Mouse (Mus musculus) kidney, adult 2 months (tissue): ENCODE results near the gene Islr.

ENCODE experiments used
- CTCF ChIP-seq: fragments of 200-500 bp; conservative IDR thresholded peaks from 2 replicates; pipeline ENCODE4 v1.5.1; 2011; ENCODE audit warnings: low read depth, mild to moderate bottlenecking, control low read depth, low read length, moderate library complexity, mixed read lengths; ENCODE audit not compliant: insufficient read depth, insufficient read length
- POLR2A ChIP-seq: fragments of 200-500 bp; IDR thresholded peaks from one replicate; pipeline ENCODE4 v1.6.1; 2011; ENCODE audit warnings: low read depth, low read length, control low read depth

DNA sequence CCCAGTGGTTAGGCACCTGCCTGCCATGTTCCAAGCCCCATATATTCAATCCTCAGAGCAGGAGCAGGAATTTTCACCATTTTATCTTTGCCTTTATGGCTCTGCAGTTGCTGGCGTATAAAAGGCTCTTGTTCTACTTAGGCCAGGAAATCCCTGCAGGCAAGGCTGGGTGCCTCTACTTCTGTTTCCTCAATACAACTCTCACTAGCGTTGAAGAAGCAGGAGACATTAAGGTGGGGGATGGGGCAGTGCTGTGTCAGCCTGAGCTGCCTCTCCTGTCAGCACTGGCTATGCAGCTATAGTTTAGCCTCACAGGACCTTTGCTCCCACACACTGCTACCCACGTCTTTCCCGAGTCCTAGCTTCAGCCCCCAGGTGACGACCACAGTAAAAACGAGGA lies 27.6 kb upstream of the Islr start:
- TF ChIP-seq CTCF = no peak
- TF ChIP-seq POLR2A = no peak
